Mouse (Mus musculus) neutrophil, adult 5-6 weeks (primary cell): ENCODE measurements around the gene Fancc. TPM values are rescaled to one million over a fixed set of nuclear protein-coding genes. Genes with fewer than 3 reads are reported as not detected.

Experiments
- ATAC-seq: fragments of 151-379, 151-347 bp; 2 replicates; pipeline ENCODE4 v1.8.0; 2017; ENCODE audit warnings: mild to moderate bottlenecking, moderate TSS enrichment; ENCODE audit not compliant: insufficient number of reproducible peaks, poor library complexity, low FRiP score, severe bottlenecking; ENCODE audit errors: extremely low read depth
- total RNA-seq: library from RNA; stranded (forward); fragments of 200-1000 nt; gene quantifications from 2 replicates; pipeline ENCODE4 v1.2.3, GENCODE M21; 2017

Fancc gene
- total RNA-seq, 1 experiment from 2014 or later, result 13.0 TPM

DNA sequence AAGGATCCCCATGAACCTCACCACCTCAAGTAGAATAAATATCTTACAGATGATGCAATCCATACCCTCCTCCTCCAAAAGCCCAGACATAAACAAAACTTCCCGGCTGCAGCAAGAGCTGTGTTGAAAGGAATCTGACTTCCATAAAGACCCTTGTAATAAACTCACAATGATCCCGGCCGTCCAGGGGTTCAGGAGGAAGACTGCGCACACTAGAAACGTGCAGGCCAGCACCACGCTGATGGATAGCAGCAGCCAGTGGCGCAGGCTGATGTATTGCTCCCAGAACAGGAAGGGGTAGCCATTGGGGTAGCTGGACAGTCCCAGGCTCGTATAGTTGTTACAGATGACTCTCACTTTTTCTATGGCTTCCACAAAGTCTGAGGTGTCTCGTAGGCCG lies 25.8 kb upstream of the Fancc start:
- no peak for ATAC-seq

DNA sequence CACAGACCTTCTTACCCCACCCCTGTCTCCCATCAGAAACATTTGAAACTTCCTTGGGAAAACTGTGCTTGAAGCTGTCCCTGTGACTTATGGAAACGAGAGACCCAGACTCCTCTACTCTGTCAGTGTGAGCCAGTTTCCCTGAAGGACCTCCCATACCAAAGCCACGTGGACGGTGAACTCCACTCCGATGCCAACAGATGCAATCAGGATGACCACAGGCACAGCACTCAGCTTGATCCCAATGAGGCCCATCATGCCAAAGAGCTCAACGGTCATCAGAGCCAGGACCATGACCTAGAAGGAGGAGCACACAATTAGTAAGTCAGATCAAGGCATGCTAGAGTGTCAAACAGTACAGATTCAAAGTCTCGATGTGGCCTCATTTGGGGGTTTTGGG lies 23.0 kb upstream of the Fancc start:
- ATAC-seq, result no peak

DNA sequence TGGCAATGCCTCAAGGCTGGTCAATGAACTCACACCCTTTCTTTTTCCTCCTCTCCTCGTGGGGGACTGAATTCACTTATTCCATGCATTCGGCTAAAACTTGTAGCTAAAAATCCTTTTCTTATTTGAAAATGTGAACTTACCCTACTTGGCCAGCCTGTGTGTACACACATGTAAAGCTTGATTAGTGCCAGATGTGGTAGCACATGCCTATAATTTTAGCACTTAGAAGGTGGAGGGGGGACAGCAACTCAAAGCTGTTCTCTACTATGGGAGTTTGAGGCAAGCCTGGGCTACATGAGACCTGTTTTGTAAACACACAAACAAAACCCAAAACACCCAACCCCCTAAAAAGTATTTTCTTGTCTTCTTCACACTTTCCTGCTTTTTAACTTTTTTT lies 19.5 kb upstream of the Fancc start:
- no peak for ATAC-seq

DNA sequence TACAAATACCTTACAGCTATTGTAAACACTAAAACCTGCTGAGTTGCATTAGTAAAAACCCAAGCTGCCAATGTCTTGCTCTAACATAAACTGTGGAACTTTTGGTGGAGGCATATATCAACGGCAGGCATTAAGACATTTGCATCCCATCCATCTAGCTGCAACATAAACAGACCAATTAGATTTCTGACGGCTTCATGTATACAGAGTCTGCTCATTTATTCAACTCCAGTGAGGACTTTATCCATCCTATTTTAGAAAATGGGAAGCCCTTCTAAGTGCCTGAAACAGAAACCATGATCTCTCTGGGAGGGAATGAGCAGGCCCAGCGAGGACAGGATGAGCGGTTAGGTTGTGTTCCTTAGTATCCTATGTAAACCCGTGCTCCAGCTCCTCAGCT lies 18.5 kb upstream of the Fancc start:
- ATAC-seq, result no peak

DNA sequence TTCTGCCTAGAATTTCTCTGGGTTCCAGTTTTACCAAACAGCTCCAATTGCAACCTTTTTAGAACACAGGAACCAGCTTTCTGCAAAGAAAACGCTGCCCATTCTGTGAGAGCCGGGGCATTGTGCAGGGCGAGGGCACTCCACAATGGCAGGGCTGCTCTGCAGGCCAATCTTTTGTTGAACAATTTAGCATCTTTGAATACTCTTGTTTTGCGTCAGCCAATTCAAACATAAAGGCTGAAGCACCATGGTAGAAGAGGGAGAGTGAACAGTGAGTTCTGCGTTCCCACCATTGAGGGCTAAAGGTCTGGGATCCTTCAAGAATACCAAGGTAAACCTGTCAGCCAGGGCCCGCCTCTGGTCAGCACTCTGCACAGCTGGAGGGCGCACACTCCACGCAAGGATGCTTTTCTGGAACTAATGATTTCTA lies 17.9 kb upstream of the Fancc start:
- ATAC-seq, result no peak

DNA sequence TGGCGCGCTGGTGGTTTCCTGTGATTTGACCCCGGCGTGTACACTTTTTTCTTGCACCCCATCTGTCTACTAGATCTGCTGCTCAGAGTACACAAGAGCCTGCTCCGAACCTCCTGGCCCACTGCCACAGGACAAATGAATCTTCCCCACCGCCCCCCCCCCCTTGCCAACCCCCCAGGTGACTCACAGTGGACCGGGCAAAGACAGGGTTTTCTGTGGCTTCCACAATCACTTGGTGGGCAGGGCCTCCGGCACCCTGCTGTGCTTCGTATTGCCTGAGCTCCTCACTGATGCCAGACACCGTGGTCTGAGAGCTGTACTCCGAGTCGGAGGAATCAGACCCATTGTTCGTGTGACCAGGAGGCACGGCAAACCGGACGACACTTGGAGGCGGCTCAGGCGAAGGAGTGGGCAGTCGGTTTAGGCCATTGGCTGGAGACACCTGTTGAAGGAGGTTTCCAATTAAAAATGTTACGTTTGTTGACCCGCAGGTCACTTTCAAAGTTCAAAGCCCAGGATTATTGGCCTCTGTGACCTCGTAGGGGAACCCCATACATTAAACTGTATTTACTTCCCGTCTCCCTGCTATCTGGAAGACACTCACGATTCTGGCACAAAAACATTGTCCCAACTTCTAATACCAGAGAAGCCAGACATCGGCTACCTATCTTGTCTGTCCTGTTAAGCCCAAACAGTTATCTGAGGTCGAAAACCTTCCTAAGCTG lies 16.5 kb upstream of the Fancc start:
- ATAC-seq, result no peak

DNA sequence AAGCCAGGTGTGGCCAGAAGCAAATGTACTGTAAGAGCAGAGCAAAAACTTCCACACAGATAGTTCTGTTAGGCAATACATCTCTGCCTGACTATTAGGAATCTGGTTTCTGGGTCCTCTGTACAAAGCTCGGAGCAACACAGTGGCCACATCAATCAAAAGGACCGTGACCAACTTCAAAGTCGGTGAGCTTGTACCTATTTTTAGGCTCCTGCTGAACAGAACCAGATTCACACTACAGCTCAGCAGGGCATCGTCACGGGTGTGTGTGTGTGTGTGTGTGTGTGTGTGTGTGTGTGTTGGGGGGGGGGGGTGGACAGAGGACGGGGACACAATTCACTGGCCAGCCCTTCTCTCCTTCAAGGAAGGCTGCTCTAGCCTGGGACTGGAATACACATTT lies 15.3 kb upstream of the Fancc start:
- ATAC-seq, result no peak

DNA sequence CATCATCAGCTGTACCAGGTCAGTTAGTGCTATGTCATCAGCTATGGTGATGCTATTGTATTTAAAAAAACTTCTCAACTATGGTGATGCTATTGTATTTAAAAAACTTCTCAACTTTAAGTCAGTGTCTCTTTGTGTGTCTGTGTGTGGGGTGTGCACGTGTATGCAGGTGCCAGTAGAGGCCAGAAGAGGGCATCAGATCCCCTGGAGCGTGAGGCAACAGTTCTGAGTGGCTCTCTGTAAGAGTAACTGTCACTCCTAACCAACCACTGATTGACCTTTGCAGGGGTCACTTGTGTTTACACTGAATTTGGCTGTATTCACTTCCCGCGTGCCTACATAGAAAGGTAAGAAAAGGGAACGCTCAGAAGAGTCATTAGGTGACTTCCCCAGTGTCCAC lies 10.7 kb upstream of the Fancc start:
- ATAC-seq, result no peak

DNA sequence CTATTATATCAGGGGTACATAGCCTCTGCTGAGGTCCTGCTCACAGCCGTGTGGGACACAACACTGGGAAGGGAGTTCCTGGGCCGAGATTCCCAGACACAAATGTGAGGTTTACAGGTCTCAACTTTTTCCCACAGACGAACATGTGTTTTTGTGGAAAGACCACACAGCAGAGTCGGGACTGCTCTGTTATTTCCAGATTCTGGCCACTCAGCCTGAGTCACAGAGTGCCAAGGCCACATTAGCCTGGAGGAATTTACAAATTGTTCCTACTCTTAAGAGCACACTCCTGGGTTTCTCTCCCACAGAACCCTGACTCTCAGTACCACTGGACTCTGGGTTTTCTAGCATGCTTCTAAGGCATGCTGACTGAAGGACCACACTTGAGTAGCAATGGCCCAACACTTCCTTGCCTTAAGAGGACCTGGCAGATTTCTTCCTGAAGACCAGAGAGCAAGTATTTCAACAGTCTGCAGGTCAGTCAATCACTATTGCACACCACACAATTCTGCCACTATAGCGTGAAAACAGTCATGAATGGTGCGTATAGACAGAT lies 10.0 kb upstream of the Fancc start:
- no peak for ATAC-seq

DNA sequence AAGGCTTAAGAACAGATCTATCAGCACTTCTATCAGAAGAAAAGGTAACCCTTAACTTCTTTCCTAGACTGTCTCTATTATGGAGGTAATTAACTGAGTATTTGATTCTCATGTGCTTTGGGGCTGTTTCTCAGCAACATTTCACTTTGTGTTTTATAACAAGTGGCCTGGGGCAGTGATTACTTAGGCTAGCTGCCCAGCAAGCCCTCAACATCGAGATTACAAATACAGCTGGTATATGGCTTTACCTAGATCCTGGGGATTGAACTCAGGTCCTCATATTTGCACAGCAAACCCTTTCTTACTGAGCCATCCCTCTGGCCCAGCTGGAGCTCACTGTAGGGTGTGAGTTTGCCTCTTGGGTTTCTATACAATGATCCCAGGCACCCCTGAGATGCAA lies 9.3 kb upstream of the Fancc start:
- no peak for ATAC-seq

DNA sequence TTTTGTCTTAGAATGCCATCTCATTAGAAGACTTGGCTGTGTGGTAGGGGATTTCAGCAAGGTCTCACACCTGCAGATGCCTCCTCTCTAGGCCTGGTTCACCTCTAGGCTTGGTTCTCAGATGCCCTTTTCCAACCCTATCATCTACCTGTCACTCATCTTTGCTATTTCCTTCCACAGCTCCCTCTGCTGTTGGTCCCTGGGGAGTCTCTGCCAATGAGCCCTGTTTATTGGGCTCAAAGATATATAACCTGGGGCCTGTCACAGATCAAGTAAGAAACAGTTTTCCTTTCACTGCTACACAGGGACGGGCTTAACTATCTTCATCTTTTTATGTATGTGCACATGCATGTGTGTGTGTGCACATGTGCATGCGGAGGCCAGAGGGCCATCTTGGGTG lies 5.3 kb upstream of the Fancc start:
- no peak for ATAC-seq

DNA sequence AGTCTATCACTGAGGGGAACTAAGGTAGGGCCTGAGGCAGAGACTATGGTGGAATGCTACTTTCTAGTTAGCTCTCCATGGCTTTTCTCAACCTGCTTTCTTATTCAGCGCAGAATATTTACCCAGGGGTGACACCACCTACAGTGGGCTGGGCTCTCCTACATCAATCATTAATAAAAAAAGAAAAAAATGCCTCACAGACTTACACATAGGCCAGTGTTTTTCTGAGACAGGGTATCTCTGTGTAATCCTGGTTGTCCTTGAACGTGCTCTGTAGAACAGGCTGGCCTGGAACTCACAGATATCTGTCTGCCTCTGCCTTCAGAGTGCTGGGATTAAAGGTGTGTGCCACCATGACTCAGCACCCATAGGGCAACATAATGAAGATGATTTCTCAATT lies 2.4 kb upstream of the Fancc start:
- ATAC-seq, result no peak

DNA sequence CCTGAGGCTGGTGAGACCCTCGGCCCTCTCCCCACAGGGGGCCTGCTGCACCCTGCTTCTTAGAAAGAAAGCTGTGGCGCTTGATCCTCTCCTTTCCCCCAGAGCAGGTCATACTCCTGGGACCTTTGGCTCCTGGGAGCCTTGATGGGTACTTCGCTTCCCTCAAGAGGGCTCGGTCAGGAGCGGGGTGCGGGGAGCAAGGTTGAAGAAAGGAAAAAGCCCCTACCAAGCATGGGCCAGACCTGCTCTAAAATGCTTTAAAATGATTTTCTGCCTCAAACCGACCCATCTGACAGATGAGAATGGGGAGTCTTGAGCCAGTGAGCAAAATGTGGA lies 9.4 kb downstream of the Fancc start:
- no peak for ATAC-seq

DNA sequence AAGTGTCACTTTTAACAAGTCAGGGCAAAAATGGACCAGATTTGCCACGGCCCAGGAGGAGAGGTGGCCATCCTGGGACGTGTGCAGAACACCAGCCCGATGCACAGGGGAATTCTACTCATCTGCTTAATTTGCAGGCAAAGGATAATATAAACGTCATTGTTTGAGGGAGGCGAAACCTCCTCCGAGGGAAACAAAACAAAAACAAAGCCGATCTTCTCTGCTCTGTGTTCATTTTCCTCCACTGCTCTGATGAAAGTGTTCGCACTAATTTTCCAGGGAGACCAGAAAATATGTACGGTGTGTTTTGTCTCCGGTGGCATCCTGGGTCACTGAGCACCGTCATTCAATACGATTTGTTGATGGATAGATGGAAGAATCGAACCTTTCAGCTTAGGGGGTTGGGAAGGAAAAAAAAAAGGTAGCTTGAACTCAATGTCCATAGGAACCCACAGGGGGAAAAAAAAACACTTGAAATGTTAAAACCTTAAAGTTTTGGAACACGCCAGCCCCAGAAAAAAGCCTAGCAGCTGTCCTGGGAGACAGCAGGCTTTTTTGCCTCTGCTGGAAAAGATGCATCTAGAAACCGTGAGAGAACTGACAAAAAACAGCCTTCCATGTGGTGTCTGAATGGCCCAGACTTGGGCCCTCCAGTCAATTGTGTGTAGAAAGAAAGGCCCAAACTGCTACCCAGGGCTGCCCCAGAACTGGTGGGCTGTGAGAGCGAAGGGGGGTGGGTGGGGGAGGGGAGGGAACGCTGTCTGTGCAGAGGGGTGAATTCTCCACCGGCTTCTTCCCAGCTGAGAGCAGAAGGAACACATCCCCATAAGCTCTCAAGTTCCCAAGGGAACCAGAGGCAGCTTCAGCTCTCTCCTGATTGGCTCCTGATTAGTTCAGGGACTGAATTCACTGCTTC lies 10.0 kb downstream of the Fancc start:
- no peak for ATAC-seq

DNA sequence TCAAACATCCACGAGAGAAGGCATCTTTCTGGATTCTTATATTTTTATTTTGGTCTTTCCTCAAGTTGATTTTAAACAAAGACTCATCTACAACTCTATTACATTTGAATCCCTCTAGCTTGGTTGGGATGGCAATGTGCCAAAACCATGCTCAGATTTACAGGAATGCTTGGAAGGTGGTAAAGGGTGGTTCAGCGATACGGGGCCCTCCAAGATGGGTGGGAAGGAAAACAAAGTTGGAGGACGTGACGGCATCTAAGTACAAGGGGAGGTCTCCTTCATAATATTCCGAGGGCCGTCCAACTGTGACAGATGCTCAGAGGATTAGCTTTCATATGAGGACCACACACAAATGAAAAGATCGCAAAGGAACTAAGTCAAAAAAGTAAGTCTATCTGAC lies 21.7 kb downstream of the Fancc start:
- no peak for ATAC-seq

DNA sequence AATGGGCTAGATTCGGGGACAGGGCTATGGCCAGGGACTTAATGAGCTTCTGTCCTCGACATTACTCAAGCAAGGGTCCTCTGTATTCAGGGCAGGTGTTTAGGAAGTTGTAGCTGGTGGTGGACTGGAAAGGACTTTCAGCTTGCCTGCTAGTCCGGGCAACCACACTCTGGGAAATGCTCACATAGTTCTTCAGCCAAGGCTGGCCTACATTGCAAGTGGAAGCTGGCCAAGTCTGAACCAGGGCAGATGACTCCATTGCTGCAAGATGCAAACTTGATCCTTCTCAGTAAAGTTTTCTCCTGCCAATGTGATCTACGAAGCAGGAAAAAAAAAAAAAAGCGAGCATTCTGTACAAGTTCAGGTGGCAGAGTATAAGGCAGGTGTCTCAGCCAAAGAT lies 44.2 kb downstream of the Fancc start:
- ATAC-seq, result no peak

DNA sequence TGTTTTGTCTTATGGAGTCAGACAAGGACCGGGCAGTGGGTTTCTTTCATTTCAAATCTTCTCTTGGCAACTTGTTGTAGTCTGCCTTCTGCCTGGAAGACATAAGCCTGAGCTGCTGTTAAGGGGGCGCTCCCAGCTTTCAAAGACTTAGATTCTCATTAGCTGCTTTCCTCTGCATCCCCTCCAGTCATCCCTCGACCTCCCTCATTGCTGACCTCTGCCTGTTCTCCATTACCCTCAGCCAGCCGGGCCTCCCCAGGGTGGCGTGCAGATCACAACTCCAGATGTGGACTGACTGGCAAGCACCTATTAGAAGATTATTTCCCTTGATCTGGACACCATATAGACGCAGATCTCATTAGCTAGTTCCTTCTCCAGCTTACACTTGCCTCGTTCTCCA lies 45.9 kb downstream of the Fancc start:
- no peak for ATAC-seq

DNA sequence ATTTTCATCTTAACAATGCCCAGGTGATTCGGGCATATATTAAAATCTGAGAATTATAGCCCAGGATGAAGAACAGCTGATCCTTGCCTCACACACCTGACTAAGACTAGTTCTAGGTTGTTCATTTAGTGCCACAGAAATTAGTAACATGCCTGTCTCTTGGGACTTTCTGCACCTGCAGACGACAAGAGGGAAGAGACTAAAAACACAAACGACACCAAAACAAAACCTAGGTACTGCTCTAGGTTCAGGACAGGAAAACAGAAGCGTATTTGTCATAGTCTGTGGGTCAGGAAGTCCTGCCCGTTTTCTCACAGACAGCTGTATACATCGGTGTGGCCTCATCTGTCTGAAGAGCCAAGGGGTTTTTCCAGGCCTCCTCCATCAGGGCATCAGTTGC lies 51.7 kb downstream of the Fancc start:
- no peak for ATAC-seq

DNA sequence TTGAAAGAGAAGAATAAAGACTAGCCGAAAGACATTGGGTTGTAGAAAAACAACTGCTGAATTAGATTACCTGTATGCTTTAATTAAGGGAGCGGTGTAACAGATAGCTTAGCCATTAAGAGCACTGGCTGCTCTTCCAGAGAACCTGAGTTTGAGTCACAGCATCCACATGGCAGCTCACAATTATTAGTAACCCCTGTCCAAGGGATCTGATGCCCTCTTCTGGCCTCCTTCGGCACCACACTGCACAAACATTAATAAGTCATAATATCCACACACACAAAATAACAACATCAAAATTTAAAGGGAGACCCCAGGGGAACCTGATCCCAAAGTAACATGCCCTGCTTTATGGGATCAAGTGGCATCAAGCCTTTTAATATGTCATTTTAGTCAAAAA lies 64.3 kb downstream of the Fancc start:
- no peak for ATAC-seq

DNA sequence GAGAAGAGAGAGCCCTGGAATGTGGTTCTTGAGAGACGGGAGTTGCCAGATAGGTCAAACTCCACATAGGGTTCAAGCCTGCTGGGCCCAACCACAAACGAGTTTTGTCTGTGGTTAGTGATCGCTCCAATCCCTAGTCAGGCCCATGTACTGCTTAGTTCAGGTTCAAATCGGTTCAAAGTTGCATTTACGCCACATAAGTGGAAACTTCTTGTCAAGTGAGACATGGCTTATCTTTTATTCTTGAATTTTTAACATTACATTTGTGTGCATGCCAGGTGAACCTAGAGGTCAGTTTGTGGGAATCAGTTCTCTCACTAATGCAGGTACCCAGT lies 65.3 kb downstream of the Fancc start:
- ATAC-seq, result no peak; the same call in 1 of the 2 replicates
